Mouse (Mus musculus): ENCODE data around the gene Gm1604a.
"Not testable (repeated sequence)": the region's sequence is repeated elsewhere in the genome, so short reads cannot be mapped to it uniquely, and the experiment has no call there.

DNA sequence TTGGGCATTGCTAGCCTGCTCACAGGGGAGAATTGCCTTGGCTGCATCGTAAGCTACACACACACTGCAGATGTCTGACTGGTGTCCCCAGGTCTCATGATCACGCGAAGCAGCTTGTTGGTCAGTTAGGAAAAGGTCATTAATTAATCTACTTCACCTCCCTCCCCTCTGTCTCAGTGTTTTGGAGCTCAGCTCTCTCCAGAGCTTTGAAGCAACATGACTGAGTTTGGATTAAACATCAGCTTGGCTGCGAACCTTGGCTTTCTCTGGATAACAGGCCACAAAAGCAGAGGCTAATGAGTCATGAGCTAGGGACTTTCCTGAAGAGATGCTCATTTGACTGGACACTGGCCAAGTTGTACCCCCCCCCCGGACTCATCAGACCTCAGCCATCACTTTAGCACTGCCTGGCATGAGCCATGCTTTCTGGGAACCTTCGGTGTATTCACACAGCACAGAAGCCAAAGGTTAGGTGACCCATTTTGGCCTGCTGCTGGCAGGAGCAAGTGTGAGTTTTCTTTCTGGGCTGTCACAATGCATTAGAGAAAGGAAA, 5.3 kb downstream of the Gm1604a start:
- TF ChIP-seq CTCF (conservative IDR thresholded peaks at IDR 0.05; ENCODE audit: insufficient read depth, insufficient read length, low read depth, low read length); POLR2A (IDR thresholded peaks at IDR 0.05; ENCODE audit: low read depth, low read length): not testable (repeated sequence)

Measured in kidney, adult 2 months (tissue).